Mouse (Mus musculus) kidney, postnatal 0 days (tissue): Measurements from ENCODE around the gene Doc2b. TPM values are rescaled to one million over a fixed set of nuclear protein-coding genes. Genes with fewer than 3 reads are reported as not detected.
A peak's percentile ranks its signal among the peaks of the same experiment; 100 is the strongest.
"Not testable (repeated sequence)": the region's sequence is repeated elsewhere in the genome, so short reads cannot be mapped to it uniquely, and the experiment has no call there.

ENCODE experiments used
- ATAC-seq: fragments of 200-750 bp; cut with Nextera tagmentation; replicated peaks from 2 replicates; pipeline ENCODE4 v1.8.0; 2017; ENCODE audit warnings: low read depth, moderate number of reproducible peaks, moderate TSS enrichment, moderate library complexity; ENCODE audit not compliant: low FRiP score
- DNase-seq: peaks from one replicate; pipeline ENCODE4 v3.0.0-alpha.2; 2016; ENCODE audit warnings: low spot score
- H3K27ac ChIP-seq: fragments of 300-500 bp; sonication (generic); 2 replicates; pipeline ENCODE4 v1.5.1; 2014; ENCODE audit warnings: mild to moderate bottlenecking
- H3K27me3 ChIP-seq: fragments of 300-500 bp; sonication (generic); 2 replicates; pipeline ENCODE4 v1.6.1; 2014; ENCODE audit warnings: low read length, mixed read lengths; ENCODE audit not compliant: insufficient read depth
- H3K36me3 ChIP-seq: fragments of 300-500 bp; sonication (generic); 2 replicates; pipeline ENCODE4 v1.6.1; 2014; ENCODE audit warnings: low read length, mixed read lengths; ENCODE audit not compliant: insufficient read depth
- H3K4me1 ChIP-seq: fragments of 300-500 bp; sonication (generic); replicated peaks from 2 replicates; pipeline ENCODE4 v1.6.1; 2014; ENCODE audit warnings: antibody characterized with exemption, low read length, mixed read lengths; ENCODE audit not compliant: insufficient read depth
- H3K4me2 ChIP-seq: fragments of 300-500 bp; sonication (generic); 2 replicates; pipeline ENCODE4 v1.6.1; 2014; ENCODE audit warnings: mild to moderate bottlenecking, low read length, moderate library complexity, mixed read lengths
- H3K4me3 ChIP-seq: fragments of 300-500 bp; sonication (generic); replicated peaks from 2 replicates; pipeline ENCODE4 v1.5.1; 2014; ENCODE audit warnings: low read depth, low read length
- H3K9ac ChIP-seq: fragments of 300-500 bp; sonication (generic); 2 replicates; pipeline ENCODE4 v1.6.1; 2014; ENCODE audit warnings: low read depth, low read length
- H3K9me3 ChIP-seq: fragments of 300-500 bp; sonication (generic); replicated peaks from 2 replicates; pipeline ENCODE4 v1.6.1; 2016; ENCODE audit warnings: low read length, inconsistent platforms, mixed read lengths
- CTCF ChIP-seq: IDR thresholded peaks from 2 replicates; pipeline ENCODE4 v1.5.1; 2016; ENCODE audit warnings: antibody characterized with exemption, low read depth, mild to moderate bottlenecking, moderate library complexity
- WGBS: fragments of 180-500 bp; shearing (Covaris S2); extraction: QIAGEN DNeasy Blood & Tissue Kit; methylation state at CpG from one replicate; pipeline ENCODE4 v1.1.7; 2014; 5-methylcytosine and 5-hydroxymethylcytosine counted together
- polyA plus RNA-seq: library from polyadenylated mRNA; unstranded; fragments of >200 nt; fragmentation: Nextera tagmentation; extraction: Ambion mirVana; gene quantifications from 2 replicates; pipeline ENCODE4 v1.2.1, GENCODE M21; 2015

Gene Doc2b
- polyA plus RNA-seq, 1 experiment from 2014 or later = 0.41 TPM

DNA sequence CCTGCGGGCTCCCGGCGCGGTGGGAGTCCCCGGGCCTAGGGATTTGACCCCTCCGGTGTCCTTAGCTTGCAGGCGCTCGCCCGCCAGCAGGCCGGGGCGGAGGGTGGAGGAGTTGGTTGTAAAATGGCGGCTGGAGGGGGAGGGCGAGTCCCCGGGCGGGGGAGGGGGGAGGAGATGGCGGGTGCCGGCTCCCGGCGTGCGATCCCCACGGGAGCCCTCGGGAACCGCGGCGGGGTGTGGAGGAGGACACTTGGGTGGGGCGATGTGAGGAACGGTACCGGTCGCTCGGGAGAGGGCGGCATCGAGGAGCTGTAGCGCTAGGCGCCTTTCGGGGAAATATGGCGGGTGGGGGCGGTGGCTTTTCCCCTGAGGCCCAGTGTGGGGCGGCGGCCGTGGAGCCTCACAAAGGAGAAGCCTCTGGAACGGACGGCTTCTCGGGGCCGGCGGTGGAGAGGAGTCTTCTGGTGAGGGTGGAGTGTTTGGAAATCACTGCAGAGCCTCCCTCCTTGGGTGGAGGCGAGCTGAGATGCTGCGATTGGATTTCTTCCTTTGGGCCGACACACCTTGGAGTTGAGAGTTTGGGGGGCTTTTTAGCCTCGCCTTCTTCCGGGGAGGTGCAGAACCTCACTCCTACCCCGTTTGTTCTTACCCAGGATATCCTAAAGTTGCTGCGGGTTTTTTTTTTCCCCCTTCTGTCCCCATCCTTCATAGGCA lies 62.5 kb downstream of the Doc2b start:
- Histone ChIP-seq H3K36me3 (no peaks in the 10 kb centered on the region), H3K27ac (peak overlapping the region; percentile 94), H3K4me2 (peak overlapping the region; percentile 80), H3K4me1 (peaks cover 16% of the 10 kb centered on the region), H3K9ac (peak overlapping the region; percentile 99), H3K9me3 (no peaks in the 10 kb centered on the region), H3K4me3 (peak overlapping the region; percentile 95), H3K27me3 (no peaks in the 10 kb centered on the region)
- peak; percentile 41 for ATAC-seq
- peak; percentile 70 for DNase-seq
- WGBS = under 1% methylated on average over 50 of the region's 52 CpGs
- TF ChIP-seq CTCF = no peak

DNA sequence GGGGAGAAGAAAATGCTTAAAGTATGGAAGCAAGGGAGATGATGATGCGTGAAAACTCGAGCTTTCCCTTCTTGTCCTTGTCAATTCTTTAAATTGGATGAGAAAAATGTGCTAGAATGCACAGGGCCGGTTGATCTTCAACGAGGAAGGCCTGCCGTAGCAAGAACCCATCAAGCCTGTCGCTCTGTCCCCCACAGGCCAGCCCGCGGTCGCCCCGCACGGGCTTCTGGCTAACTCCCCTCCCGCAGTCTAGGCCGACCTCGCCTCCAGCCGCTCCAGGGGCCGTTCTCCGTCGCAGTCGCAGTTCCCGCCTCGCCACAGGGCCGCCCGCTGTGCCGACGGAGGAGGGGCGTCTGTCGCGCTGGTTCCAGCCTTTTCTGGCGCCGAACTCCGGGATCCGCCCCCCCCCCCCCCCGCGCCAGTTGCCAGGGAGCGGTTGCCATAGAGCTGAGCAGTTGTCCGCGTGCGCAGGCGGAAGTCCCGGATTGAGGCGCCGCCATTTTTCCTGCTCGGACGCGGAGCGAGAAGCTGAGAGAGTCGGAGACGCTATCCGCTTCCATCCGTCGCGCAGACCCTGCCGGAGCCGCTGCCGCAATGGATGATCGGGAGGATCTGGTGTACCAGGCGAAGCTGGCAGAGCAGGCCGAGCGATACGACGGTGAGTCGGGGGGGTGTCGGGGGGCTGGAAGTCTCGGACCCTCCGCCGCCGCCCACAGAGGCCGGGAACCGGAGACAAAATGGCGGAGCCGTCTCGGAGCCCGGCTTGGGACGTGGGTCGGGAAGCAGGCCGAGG lies 63.2 kb downstream of the Doc2b start, which contains the start of gene Ywhae:
Gene Ywhae, plus strand, starts transcription at position 436 of the 793 bp plus-strand sequence.
- ATAC-seq (peak; percentile 96), DNase-seq (peak; percentile 96)
- Histone ChIP-seq H3K9me3 (no peaks in the 10 kb centered on the region), H3K27ac (peak within 1 kb of the TSS; percentile 94), H3K4me1 (peaks cover 16% of the 10 kb centered on the region), H3K4me2 (peak within 1 kb of the TSS; percentile 80), H3K27me3 (no peaks in the 10 kb centered on the region), H3K36me3 (no peaks in the 10 kb centered on the region), H3K4me3 (peak within 1 kb of the TSS; percentile 95), H3K9ac (peak within 1 kb of the TSS; percentile 99)
- WGBS = 1% methylated on average over 73 of the region's 76 CpGs
- TF ChIP-seq CTCF = no peak

DNA sequence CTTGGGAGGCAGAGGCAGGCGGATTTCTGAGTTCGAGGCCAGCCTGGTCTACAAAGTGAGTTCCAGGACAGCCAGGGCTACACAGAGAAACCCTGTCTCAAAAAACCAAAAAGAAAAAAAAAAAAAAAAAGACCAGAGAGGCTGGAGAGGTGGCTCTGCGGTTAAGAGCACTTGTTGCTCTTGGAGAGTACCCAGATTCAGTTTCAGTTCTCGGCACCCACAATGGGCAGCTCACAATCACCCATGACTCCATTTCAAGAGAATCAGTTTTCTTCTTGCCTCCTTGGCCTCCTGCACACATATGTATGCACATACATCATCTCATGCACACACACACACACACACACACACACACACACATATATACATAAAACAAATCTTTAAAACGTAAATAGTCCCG lies 68.2 kb downstream of the Doc2b start:
- not testable (repeated sequence) for H3K4me2 ChIP-seq, H3K9ac ChIP-seq, H3K4me1 ChIP-seq, H3K36me3 ChIP-seq, DNase-seq, ATAC-seq, H3K4me3 ChIP-seq, H3K27me3 ChIP-seq, H3K27ac ChIP-seq, H3K9me3 ChIP-seq
- WGBS = 85% methylated on average over 6 of the region's 6 CpGs

DNA sequence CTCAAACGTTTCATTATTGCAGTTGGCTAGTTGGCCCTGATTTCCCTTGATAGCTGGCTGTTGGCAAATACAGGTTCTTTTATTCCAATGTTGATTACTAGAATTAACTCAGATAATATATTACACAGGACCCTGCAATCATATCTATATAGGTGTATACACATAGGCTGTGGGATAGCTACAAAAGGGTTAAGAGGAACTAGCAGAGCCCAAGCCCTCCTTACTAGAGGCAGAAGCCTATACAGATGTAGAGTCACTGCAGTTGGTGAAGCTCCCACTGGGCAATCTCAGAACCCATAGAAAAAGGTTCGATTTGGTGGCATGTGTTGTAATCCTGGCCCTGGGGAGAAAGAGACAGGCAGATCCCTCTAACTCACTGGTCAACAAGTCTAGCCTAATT lies 68.7 kb downstream of the Doc2b start:
- no peak overlapping the region for H3K27ac ChIP-seq
- H3K27me3 ChIP-seq = no peaks in the 10 kb centered on the region
- no peaks in the 10 kb centered on the region for H3K4me1 ChIP-seq
- H3K9ac ChIP-seq = no peak overlapping the region
- no peak for DNase-seq
- no peaks in the 10 kb centered on the region for H3K9me3 ChIP-seq
- WGBS = 73% methylated on average over 2 of the region's 2 CpGs
- ATAC-seq = no peak
- no peak for TF ChIP-seq CTCF
- H3K36me3 ChIP-seq = no peaks in the 10 kb centered on the region
- H3K4me3 ChIP-seq = no peak overlapping the region
- H3K4me2 ChIP-seq = no peak overlapping the region

DNA sequence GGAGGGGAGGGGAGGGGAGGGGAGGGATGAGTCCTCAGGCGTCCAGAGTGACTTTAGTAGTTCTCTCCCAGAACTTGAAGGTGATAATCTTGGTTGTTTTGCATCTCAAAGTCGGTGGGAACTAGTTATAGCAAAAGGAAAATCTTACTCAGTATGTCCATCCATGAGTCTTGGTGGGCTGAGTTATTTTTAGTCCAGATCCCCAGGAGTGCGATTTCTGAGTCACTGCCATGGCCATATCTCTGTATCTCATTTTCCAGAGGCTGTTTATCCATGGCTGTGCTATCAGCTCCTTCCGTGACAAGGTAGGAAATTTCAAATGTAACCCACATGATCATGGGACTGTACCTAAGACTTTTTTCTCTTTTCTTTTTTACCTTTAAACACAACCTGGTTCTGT lies 73.5 kb downstream of the Doc2b start:
- Histone ChIP-seq H3K27ac (no peak overlapping the region), H3K4me2 (no peak overlapping the region), H3K4me3 (no peak overlapping the region), H3K9me3 (no peaks in the 10 kb centered on the region), H3K9ac (no peak overlapping the region), H3K4me1 (no peaks in the 10 kb centered on the region), H3K27me3 (no peaks in the 10 kb centered on the region), H3K36me3 (no peaks in the 10 kb centered on the region)
- WGBS = 58% methylated on average over 4 of the region's 4 CpGs
- DNase-seq (no peak), ATAC-seq (no peak)
- TF ChIP-seq CTCF = no peak

Other genes with a start within 250 kb of the Doc2b start
- gene Pitpna, start 208.0 kb downstream of the Doc2b start, polyA plus RNA-seq = 68.9 and 69.8 TPM in 2 replicates
- gene Inpp5k, start 165.1 kb downstream of the Doc2b start, polyA plus RNA-seq = 35.9 and 38.6 TPM in 2 replicates
- 55.3 and 60.8 TPM in 2 replicates for gene Myo1c, start 145.5 kb downstream of the Doc2b start, polyA plus RNA-seq
- gene Crk, start 116.8 kb downstream of the Doc2b start, polyA plus RNA-seq = 106 and 112 TPM in 2 replicates
- gene Ywhae, start 63.2 kb downstream of the Doc2b start, polyA plus RNA-seq = 707 and 805 TPM in 2 replicates
- 14.5 and 15.4 TPM in 2 replicates for gene Rph3al, start 142.4 kb upstream of the Doc2b start, polyA plus RNA-seq
- gene 1700016K19Rik, start 203.9 kb upstream of the Doc2b start, polyA plus RNA-seq = 0.38 and 0.50 TPM in 2 replicates
- gene Rflnb, start 231.7 kb upstream of the Doc2b start, polyA plus RNA-seq = 39.3 and 43.1 TPM in 2 replicates